Mouse (Mus musculus) embryonic facial prominence, embryonic 14.5 days (tissue): ENCODE data around the gene Gm12248. TPM values are rescaled to one million over a fixed set of nuclear protein-coding genes. Genes with fewer than 3 reads are reported as not detected.
"Not testable (repeated sequence)": the region's sequence is repeated elsewhere in the genome, so short reads cannot be mapped to it uniquely, and the experiment has no call there.

Experiments used
- ATAC-seq: fragments of 200-750 bp; cut with Nextera tagmentation; 2 replicates; pipeline ENCODE4 v1.8.0; 2017; ENCODE audit warnings: low read depth, moderate number of reproducible peaks, moderate TSS enrichment
- DNase-seq: peaks from one replicate; pipeline ENCODE4 v3.0.0-alpha.2; 2015; ENCODE audit warnings: low spot score
- H3K27ac ChIP-seq: fragments of 300-500 bp; sonication (generic); replicated peaks from 2 replicates; pipeline ENCODE4 v1.5.1; 2014; ENCODE audit warnings: low read depth, mild to moderate bottlenecking, low read length, moderate library complexity
- H3K27me3 ChIP-seq: fragments of 300-500 bp; sonication (generic); replicated peaks from 2 replicates; pipeline ENCODE4 v1.6.1; 2014; ENCODE audit warnings: low read length; ENCODE audit not compliant: control insufficient read depth, insufficient read depth
- H3K36me3 ChIP-seq: fragments of 300-500 bp; sonication (generic); 2 replicates; pipeline ENCODE4 v1.6.1; 2014; ENCODE audit warnings: low read length, mixed read lengths; ENCODE audit not compliant: control insufficient read depth, insufficient read depth
- H3K4me1 ChIP-seq: fragments of 300-500 bp; sonication (generic); 2 replicates; pipeline ENCODE4 v1.6.1; 2014; ENCODE audit warnings: antibody characterized with exemption, low read length; ENCODE audit not compliant: control insufficient read depth, insufficient read depth
- H3K4me2 ChIP-seq: fragments of 300-500 bp; sonication (generic); 2 replicates; pipeline ENCODE4 v1.6.1; 2014; ENCODE audit warnings: low read depth, mild to moderate bottlenecking, low read length, moderate library complexity, mixed read lengths
- H3K4me3 ChIP-seq: fragments of 300-500 bp; sonication (generic); 2 replicates; pipeline ENCODE4 v1.5.1; 2014; ENCODE audit warnings: low read depth, mild to moderate bottlenecking, low read length
- H3K9ac ChIP-seq: fragments of 300-500 bp; sonication (generic); 2 replicates; pipeline ENCODE4 v1.6.1; 2014; ENCODE audit warnings: low read depth, mild to moderate bottlenecking, low read length, moderate library complexity, mixed read lengths
- H3K9me3 ChIP-seq: fragments of 300-500 bp; sonication (generic); 2 replicates; pipeline ENCODE4 v1.6.1; 2016; ENCODE audit warnings: low read length; ENCODE audit not compliant: control insufficient read depth
- WGBS: fragments of 180-500 bp; shearing (Covaris S2); extraction: QIAGEN DNeasy Blood & Tissue Kit; methylation state at CpG from one replicate; pipeline ENCODE4 v1.1.7; 2014; 5-methylcytosine and 5-hydroxymethylcytosine counted together
- polyA plus RNA-seq: library from polyadenylated mRNA; unstranded; fragments of >200 nt; fragmentation: Nextera tagmentation; extraction: Ambion mirVana; gene quantifications from 2 replicates; pipeline ENCODE4 v1.2.1, GENCODE M21; 2014

Gm12248 gene
- polyA plus RNA-seq, 1 experiment from 2014 or later = not detected

GRCm38 (mm10) chr11:58098366-58098720 is 5.4 kb upstream of the Gm12248 start:
- H3K27me3 ChIP-seq, H3K9ac ChIP-seq, H3K9me3 ChIP-seq, DNase-seq, H3K4me3 ChIP-seq, H3K27ac ChIP-seq, ATAC-seq, H3K36me3 ChIP-seq, H3K4me1 ChIP-seq: not testable (repeated sequence)
- WGBS = 64% methylated on average over 5 of the region's 5 CpGs
- peak overlapping the region; percentile 76 for H3K4me2 ChIP-seq

- peak overlapping the region; percentile 55 for H3K9ac ChIP-seq
- DNase-seq (no peak), ATAC-seq (peak; percentile 38; the same call in 1 of the 2 replicates)
- peak overlapping the region; percentile 76 for H3K4me2 ChIP-seq
- no peaks in the 10 kb centered on the region for H3K4me1 ChIP-seq
- no peaks in the 10 kb centered on the region for H3K9me3 ChIP-seq
- no peaks in the 10 kb centered on the region for H3K27me3 ChIP-seq
- peak overlapping the region; percentile 41 for H3K4me3 ChIP-seq
- H3K36me3 ChIP-seq = no peaks in the 10 kb centered on the region
- H3K27ac ChIP-seq = no peak overlapping the region
- WGBS = 0% methylated on average over 21 of the region's 38 CpGs
Observed at GRCm38 (mm10) chr11:58097621-58098365, 4.9 kb upstream of the Gm12248 start.

- Histone ChIP-seq H3K27ac (no peak overlapping the region), H3K9me3 (no peaks in the 10 kb centered on the region), H3K27me3 (no peaks in the 10 kb centered on the region), H3K36me3 (no peaks in the 10 kb centered on the region), H3K4me3 (peak overlapping the region; percentile 41; the same call in 1 of the 2 replicates), H3K4me1 (no peaks in the 10 kb centered on the region), H3K9ac (no peak overlapping the region), H3K4me2 (peak overlapping the region; percentile 76)
- 45% methylated on average over 20 of the region's 20 CpGs for WGBS
- no peak for ATAC-seq
- no peak for DNase-seq
Observed at GRCm38 (mm10) chr11:58096821-58097620, 4.1 kb upstream of the Gm12248 start.

GRCm38 (mm10) chr11:58096160-58096559 is 3.2 kb upstream of the Gm12248 start:
- ATAC-seq (no peak), DNase-seq (no peak)
- Histone ChIP-seq H3K9ac (no peak overlapping the region), H3K4me1 (no peaks in the 10 kb centered on the region), H3K4me2 (no peak overlapping the region), H3K36me3 (no peaks in the 10 kb centered on the region), H3K9me3 (no peaks in the 10 kb centered on the region), H3K27ac (no peak overlapping the region), H3K4me3 (no peak overlapping the region), H3K27me3 (no peaks in the 10 kb centered on the region)
- 83% methylated on average over 5 of the region's 5 CpGs for WGBS

GRCm38 (mm10) chr11:58095561-58095960 is 2.6 kb upstream of the Gm12248 start:
- Histone ChIP-seq H3K4me1 (no peaks in the 10 kb centered on the region), H3K4me2 (no peak overlapping the region), H3K9me3 (no peaks in the 10 kb centered on the region), H3K9ac (no peak overlapping the region), H3K27ac (no peak overlapping the region), H3K27me3 (no peaks in the 10 kb centered on the region), H3K4me3 (no peak overlapping the region), H3K36me3 (no peaks in the 10 kb centered on the region)
- no peak for DNase-seq
- WGBS = 90% methylated on average over 1 of the region's 1 CpGs
- no peak for ATAC-seq

GRCm38 (mm10) chr11:58094766-58095165 is 1.8 kb upstream of the Gm12248 start:
- Histone ChIP-seq H3K4me1 (no peaks in the 10 kb centered on the region), H3K36me3 (no peaks in the 10 kb centered on the region), H3K4me3 (no peak overlapping the region), H3K9me3 (no peaks in the 10 kb centered on the region), H3K9ac (no peak overlapping the region), H3K27me3 (no peaks in the 10 kb centered on the region), H3K4me2 (no peak overlapping the region), H3K27ac (no peak overlapping the region)
- ATAC-seq = no peak
- no peak for DNase-seq
- WGBS = 70% methylated on average over 4 of the region's 4 CpGs

GRCm38 (mm10) chr11:58092541-58092940 is 393 bp downstream of the Gm12248 start:
- H3K27ac ChIP-seq = no peak overlapping the region
- no peaks in the 10 kb centered on the region for H3K4me1 ChIP-seq
- H3K9me3 ChIP-seq = no peaks in the 10 kb centered on the region
- peak overlapping the region; percentile 42; the same call in 1 of the 2 replicates for H3K9ac ChIP-seq
- peak overlapping the region; percentile 44 for H3K4me2 ChIP-seq
- ATAC-seq (no peak), DNase-seq (no peak)
- H3K36me3 ChIP-seq = no peaks in the 10 kb centered on the region
- no peak overlapping the region for H3K4me3 ChIP-seq
- 43% methylated on average over 4 of the region's 4 CpGs for WGBS
- H3K27me3 ChIP-seq = no peaks in the 10 kb centered on the region

GRCm38 (mm10) chr11:58081716-58082115 is 11.2 kb downstream of the Gm12248 start:
- Histone ChIP-seq H3K27me3 (no peaks in the 10 kb centered on the region), H3K27ac (no peak overlapping the region)
- WGBS = 85% methylated on average over 6 of the region's 6 CpGs

More at GRCm38 (mm10) chr11:58081716-58082115, 11.2 kb downstream of the Gm12248 start:
- Histone ChIP-seq H3K4me3 (no peak overlapping the region), H3K36me3 (no peaks in the 10 kb centered on the region), H3K4me2 (no peak overlapping the region), H3K9me3 (no peaks in the 10 kb centered on the region), H3K4me1 (no peaks in the 10 kb centered on the region), H3K9ac (no peak overlapping the region)
- DNase-seq = no peak
- no peak for ATAC-seq
